Mouse (Mus musculus): Measurements from ENCODE around the gene Serhl.

Serhl gene

DNA sequence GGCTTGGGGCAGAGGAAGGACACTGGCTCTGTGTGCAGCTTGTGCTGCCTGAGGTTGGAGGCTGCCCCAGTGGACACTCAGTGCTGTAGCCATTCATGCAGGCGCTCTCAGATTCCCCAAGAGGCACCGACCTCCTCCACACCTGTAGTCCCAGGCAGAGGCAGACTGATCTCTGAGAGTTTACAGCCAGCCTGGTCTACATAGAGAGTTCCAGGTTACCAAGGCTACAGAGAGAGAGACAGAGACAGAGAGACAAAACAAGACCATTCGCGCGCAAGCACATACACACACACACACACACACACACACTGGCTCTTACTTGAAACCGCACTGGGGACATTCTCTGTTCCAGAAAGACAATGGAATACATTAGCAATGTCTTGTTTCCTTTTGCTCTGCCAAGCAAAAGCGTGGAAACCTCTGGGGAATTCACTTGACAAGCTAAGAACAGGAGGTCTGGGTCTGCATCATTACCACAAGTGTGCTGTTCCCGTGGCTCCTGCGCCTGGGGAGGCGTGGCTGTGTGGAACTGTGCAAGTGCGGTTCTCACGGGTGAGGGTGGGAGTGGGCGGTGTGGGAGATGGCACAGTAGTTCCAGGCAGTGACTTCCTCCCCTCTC, 5.2 kb upstream of the Serhl start:
- DNase-seq (ENCODE audit: low spot score): no peak

DNA sequence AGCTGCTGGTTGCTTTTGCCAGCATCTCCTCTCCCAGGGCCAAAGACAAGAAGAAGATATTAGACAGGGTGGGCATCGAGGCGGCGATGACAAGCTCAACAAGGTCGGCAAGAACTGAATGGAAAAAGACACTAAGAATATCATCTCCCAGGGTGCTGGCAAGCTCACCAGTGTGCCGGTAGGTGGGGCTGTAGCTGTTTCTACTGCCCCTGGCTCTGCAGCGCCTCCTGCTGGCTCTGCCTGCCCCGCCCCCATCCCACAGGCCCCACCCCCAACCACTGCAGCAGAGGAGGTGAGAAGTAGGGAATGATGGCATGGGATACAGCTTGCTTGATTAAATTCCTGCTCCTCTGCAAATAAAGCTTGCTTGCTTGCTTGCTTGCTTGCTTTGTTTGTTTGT, 3.4 kb upstream of the Serhl start:
- DNase-seq (ENCODE audit: low spot score): no peak

DNA sequence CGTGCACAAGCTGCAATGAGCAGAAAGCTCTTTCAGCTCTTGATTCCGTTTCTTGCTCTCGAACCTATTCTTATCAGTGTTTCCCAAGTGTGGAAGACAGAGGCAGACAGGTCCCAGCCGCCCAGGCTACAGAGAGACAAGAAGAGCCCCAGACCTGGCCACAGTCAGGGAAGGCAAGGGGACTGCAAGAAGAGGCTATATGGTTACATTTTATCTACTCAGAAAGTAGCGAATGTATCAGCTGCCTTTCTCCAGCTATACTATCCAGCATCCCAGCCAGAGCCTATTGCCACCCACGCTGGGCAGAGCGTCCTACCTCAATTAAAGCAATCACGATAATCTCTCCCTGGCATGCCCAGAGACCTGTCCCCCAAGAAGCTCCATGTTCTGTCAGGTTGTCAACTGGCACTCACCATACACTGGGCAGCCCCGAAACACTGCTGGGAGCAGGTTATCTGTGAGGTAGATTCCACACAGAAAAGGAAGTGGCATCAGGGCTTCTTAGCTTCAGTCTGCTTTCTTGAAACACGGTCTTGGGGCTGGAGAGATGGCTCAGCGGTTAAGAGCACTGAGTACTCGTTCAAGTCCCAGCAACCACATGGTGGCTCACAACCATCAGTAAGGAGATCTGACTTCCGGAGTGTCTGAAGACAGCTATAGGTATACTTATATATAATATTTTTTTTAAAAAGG, 2.5 kb upstream of the Serhl start:
- no peak for DNase-seq (ENCODE audit: low spot score)

DNA sequence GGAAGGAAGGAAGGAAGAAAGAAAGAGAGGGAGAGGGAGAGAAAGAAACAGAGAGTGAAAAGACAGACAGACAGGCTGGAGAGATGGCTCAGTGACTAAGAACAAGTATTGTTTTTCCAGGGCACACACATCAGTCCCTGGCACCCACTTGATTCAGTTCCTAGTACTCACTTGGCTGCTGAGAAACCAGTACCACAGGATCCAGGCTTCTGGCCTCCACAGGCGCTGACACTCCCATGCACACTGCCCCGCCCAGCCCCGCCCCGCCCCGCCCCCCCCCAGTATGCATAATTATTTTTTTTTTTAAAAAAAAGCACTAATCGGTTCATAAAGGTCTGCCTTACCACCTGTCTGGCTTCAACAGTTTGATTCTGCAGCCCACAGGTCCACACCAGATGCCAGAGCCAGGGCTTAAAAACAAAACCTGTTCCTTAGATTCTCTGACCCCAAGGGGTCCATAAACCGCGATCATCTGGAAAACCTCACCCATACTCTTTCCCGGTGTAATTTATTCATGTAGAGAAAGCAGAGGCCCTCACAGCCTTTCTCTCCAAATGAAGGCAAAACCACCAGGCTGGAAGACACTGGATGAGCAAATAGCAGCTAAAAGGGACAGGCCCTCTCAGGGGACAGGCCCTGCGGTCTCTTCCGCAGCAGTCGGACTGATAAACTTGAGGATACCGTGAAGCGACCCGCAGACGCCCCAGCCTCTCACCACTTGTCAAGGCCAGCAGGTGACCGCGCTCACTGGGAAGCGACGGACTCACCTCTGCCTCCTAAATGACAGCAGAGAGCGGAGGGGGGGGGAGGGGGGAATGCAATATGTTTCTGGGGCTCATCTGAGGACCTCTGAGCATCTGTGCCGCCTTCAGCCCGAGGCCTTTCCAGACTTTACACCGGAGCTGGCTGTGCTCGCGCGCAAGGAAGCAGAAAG, 544 bp upstream of the Serhl start:
- DNase-seq (ENCODE audit: low spot score): no peak

DNA sequence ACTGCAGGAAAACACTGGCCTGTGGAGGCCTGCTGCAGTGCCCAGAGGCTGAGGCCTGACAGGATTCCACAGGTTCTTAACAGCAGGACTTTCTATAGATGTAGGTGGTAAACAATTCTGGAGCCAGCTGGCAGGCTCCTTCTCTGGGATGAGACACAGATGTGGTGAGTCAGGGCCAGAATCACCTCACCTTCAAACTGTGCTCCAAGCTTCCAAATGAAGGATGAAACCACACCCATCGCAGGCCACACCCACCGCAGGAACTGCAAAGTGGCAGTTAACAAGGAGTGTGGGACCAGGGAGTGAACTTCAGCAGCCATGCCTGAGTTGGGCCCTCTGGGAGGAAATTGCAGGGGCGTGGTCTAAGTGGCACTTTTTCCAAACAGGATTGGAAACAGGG, 1.6 kb downstream of the Serhl start:
- DNase-seq (ENCODE audit: low spot score): no peak

DNA sequence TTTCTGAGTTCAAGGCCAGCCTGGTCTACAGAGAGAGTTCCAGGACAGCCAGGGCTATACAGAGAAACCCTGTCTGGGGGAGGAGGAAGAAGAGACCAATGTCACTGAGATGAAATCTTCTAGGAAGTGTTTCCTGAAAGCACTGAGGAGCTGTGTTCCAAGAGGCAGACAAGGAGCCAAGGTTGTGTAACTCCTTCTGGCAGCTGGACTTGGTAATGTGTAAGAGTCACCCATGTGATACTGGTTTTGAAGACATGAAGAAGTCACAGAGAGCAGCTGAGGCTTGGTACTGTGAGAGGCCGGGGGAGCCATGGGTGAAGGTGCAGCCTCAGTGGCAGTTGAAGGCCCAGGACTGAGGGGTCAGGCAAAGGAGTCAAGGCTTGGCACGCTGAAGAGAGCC, 4.4 kb downstream of the Serhl start:
- no peak for DNase-seq (ENCODE audit: low spot score)

DNA sequence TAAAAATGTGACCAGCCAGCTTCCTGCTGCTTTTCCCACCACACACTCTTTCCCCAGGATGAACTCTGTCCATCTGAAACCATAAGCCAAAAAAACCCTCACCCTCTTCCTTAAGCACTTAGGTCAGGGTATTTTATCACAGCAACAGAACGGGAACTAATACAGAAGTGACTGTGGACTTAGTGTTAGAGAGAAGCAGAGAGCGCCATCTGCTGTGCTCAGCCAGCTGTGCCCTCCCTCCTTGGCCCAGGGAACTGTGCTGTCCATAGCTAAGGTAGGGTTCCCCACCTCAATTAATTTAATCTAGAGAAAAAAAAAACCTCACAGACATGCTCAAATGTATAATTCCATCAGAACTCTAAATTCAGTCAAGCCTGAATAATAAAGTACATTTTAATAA, 6.6 kb downstream of the Serhl start:
- DNase-seq (ENCODE audit: low spot score): no peak

DNA sequence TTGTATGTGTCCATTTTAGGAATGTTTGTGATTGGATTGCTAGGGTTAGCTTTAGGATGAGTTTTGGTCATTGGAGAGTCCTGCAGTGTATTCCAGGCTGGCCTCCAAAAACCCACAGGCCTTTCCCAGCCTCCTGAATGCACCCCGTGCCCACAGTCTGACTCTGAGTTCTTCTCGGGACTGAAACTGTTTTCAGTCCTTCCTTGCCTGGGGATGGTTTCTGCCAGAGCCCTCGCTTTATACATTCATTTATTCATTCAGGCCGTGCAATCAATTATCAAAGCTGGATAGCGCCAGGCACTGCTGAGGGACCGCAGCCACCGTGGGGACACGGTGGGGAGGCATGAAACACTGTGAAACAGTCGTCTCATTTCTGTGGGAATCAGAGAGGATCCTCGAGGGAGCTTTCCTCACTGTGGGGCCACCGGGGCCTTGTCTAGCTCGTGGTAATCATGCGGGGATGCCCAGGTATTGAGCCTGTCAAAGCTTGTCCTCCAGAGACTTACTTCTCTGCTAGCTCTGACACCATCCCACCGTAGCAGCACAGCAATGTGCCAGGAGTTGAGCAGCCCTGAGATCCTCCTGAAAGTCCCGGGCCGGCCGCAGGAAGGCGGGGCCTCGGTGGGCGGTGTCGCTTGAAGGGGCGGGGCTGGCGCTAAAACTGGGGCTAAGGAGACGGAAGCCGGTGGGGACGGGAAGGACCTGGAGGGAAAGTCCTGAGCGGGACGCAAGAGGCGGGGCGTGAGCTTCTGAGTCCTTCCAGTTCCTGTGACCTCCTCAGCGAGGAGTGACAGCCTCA, 10.4 kb downstream of the Serhl start:
- peak; percentile 89 for DNase-seq (ENCODE audit: low spot score)

DNA sequence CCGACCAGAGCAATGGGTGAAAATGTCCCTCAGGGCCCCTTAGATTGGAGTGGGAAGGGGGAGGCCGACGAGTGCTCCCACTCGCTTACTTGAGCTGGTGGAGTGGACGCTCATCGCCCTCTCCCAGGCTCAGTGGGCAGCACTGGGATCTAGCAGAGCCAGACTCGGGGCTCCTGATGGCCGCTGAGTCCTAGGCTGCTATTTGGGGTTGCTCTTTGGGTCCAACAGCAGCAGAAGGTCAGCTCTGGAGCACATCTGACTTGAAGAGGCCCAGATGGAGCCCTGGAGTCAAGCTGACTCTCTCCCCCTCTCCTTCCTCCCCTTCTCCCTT, 11.0 kb downstream of the Serhl start:
- no peak for DNase-seq (ENCODE audit: low spot score)

DNA sequence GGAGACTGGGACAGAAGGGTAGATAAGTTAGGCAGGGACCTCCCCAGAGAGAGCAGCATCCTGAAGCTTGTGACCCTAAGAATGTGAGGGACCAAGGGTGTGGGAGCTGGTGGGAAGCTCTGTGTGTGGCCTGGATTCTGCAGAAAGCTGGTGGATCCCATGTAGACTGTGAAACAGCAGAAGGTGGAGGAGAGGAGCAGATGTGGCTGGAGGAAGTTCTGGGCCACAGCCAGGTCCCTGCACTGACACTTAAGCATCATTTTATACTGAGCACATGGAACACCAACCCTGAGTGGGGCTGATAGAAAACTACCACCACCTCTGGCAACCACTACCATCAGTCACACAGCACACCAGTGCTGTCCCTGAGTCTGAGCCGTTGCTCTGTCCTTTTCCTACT, 13.8 kb downstream of the Serhl start:
- DNase-seq (ENCODE audit: low spot score): no peak

DNA sequence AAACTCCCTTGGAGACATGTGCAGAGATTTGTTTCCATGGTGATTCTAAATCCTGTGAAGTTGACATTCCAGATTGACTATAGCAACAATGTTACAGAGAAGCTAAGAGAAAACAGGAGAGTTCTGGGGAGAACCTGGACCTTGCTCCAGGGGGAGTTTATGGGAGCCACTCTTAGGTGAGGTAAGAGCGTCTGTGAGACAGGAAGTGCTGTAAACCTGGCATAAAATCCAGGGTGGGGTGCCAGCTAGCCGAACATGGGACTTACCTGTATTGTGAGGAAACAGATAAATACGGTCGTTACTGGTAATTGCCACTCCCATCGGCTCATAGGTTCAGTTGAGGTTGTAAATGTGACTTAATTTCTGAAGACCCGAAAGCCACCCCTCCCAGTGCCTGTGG, 17.1 kb downstream of the Serhl start:
- no peak for DNase-seq (ENCODE audit: low spot score)

DNA sequence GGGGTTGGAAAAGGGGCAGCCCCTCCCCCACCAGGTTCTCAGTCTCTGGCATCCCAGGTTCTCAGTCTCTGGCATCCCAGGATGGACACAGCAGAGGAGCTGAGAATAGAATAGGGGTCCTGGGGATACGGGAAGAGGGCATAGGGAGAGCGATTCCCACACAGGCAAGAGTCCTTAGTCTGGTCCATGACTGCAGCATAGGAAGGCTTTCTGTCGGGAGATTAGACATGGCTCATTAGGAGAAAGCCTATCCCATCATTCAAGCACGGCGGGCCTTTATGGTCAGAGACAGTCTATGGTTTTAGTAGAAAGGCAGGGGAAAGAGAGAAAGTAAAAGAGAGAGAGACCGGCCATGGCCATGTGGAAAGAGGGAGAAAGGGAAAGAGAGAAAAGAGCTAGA, 18.5 kb downstream of the Serhl start:
- DNase-seq (ENCODE audit: low spot score): no peak

DNA sequence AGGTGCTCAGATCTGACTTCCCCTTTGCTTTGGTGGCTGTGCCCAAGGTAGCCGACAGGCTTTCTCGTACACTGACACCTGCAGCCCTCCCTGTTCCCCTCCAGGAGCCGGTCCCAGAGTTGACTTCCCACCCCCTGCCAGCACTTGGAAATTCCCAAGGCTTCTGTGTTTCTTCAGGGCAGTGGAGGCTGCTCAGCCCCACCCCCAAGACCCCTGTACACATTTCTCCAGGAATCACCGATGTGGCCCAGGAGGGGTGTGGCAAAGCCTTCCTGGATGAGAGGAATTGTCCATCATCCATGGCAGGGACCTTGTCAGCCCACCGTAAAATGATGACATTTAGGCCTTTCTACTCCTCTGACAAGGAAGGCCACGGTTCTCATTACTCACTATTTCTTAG, 22.0 kb downstream of the Serhl start:
- DNase-seq (ENCODE audit: low spot score): no peak

DNA sequence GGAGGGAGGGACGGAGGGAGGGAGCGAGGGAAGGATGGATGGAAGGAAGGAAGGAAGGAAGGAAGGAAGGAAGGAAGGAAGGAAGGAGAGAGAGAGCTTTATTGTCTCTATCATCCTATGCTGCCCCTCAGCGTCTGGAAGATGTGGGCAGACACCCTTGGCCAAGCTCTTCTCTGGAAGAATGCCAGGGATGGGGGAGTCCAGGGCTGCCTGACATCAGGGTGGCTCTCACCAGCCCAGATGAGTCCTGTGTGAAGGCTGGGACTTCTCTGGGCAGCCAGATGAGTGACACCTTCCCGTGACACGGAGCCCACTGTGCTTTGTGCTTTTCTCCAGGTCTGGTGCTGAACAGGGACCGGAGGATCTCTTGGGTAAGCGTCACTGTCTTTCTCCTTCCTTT, 22.6 kb downstream of the Serhl start:
- no peak for DNase-seq (ENCODE audit: low spot score)

DNA sequence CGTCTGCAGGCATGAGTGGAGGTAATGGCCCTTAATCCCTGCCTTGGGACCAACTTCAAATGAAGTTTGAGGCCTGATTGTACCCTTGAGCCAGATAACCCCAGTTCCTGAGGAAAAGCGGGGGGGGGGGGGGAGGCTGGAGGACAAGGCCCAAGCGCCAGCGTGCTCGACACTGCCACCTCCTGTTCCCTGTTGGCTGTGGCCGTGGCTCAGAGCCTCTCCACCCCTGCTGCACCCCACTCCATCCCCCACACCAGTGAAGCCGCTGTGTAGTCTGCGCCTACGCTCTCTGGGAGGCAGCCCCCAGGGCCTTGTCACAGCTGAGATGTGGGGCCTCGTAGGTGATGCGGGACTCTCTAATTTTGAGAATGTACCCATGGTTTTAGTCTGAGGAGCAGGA, 23.6 kb downstream of the Serhl start:
- DNase-seq (ENCODE audit: low spot score): peak; percentile 53

DNA sequence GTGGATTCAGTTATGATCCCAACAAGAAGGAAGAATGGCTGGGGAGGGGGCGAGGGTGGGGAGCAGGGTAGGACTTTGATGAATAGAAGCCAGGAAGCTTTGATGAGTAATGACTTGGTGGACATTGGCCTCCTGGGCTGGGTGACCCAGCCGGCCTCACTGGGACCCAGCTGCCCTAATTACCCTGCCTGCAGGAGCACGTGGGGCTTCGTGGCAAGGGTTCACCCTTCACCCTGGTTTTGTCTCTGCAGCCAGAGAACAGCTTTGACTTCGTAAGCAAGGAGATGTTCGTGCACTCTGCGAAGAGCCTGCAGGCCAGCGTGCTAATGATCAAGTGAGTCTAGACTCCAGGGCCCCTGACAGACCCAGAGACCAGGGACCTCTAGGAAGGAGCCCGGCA, 24.8 kb downstream of the Serhl start:
- no peak for DNase-seq (ENCODE audit: low spot score)

DNA sequence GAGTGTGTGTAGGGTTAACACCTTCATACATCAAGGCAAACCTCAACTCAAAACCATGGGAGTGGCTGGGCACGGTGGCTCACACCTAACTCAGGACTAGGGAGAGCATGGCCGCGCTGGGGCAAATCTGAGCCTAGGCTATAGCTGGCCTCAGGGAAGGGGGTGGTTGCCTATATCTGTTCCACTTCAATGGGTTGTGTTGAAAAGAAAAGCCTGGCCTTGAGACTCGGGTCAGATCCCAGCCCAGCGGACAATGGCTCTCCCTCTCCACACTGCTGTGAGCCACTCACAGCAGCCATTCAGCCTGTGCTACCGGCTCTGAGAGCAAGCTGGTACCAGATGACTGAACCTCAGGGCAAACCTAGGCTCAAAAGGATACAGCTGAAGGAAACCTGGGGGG, 25.8 kb downstream of the Serhl start:
- DNase-seq (ENCODE audit: low spot score): no peak

DNA sequence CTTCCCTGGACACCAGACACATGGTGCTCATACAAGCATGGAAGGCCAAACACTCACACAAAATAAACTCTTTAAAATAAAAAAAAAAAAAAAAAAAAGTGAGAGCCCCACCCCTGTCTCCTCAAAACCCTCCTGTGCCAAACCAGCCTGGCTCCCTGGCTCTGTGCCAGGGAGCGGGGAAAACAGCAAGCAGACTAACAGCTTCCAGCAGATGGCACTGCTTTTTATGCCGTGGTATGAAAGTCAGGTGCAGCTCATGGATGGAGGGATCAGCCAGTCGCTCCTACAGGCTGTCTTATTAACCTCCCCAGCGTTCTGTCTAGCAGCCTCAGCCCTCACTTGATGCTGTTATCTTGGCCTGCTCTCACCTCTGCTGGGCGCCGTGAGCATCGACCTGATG, 29.1 kb downstream of the Serhl start:
- DNase-seq (ENCODE audit: low spot score): no peak

DNA sequence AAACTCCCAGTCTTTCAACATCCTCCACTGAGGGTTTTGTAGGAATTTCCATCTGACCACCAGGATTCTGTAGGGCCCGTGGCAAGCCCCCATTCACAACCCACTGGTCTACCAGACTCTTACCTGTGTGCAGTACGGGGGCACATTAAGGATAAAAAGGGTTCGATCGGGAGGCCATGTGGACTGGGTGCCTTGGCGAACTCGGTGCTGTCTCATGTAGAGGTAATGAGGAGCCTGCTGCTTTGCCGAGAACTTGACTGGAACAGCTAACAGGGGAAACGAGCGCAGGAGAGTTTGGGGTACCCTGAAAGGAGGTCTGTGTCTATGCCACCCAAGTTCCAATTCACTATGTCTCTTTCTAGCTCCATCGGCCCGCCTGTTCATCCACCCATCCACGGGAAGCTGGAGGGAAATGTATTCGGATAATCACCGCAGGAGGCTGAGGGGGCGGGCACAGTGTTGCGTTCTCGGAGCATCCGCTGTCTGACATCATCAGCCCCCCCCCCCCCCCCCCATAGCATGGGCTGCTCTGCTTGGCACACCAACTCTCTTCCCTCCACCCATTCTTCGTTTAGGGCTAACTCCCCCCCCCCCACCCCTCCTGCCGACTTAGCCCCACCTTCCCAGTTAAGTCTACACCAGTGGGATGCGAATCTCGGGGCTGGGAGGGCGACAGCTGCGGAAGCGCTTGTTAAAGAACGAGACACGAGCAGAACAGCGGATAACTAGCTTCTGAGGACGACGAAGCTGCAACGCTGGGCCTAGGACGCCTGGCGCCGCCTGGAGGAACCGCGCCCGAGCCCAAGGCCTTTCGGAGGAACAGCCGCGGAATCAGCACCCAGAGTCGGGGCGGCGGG, 32.6 kb downstream of the Serhl start:
- DNase-seq (ENCODE audit: low spot score): no peak

DNA sequence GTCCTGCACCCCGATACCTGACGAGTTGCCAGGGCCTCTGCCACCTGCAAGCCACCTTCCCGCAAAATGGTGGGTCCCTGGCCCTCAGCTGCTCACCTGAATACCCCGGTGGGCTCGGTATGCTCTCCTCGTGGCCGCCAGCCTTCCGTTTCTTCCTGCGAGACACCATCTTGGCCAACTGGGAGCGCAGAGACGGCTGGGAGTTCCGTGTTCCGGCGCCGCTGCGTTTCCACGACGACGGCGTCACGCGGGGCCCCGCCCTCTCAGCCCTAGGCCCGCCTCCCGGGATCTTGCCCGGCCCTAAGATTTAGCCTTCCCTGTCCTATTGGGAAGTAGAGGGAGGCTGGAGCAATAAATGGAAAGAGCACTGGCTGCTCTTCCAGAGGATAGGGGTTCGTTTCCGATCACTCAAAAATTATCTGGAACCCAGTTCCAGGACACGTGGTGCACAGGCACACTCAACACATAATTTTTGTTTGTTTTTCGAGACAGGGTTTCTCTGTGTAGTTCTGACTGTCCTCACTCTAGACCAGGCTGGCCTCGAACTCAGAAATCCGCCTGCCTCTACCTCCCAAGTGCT, 33.4 kb downstream of the Serhl start, which contains the start of gene Rrp7a:
TSS of gene Rrp7a (minus strand) at position 236 of the 580 bp plus-strand sequence.
- peak; percentile 85 for DNase-seq (ENCODE audit: low spot score)

DNA sequence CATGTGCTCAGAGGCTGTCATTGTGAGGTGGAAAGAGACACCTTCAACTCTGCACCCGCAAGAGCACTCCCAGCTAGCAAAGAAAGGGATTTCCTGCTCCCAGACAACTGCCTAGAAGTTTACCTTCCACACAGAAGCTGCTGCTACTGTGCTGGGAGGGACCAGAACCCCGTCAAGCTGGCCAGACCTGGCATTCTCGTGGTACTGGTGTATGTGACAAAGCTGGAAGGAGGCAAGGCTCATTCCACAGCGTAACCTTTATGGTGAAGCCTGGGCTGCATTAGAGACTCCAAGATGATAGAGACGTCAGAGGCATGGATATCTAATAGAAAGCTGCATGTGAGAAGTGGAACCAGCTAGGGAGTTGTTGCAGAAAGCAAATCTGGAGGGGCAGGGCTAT, 35.3 kb downstream of the Serhl start:
- DNase-seq (ENCODE audit: low spot score): no peak

Measured in ovary, adult 18-20 months (tissue).